Mouse (Mus musculus): ENCODE data around the gene Rag2. TPM values are rescaled to one million over a fixed set of nuclear protein-coding genes. Genes with fewer than 3 reads are reported as not detected.

Gene Rag2
- total RNA-seq, 2 experiments from 2014 or later: not detected

DNA sequence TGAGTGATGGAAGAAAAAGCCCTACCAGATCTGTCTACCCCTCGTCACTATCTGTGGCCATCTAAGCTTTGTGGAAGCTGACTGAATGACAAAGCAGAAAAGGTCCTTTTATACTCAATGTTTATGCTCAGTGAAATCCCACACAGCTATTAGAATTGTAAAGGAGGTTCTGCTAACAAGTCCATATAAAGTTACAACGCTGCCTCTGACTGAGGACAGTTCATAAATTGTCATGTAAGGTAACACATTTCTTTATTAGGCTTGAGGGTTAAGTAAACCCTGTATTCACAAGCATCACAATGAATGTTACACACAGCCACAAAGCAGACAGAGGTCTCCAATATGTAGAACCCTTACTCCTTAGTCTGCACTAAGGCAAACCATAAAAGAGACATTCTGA is 507 bp upstream of the Rag2 start:
- DNase-seq (ENCODE audit: low spot score in 2 of 2): no peak

GRCm38 (mm10) chr2:101627227-101627626 is 2.7 kb downstream of the Rag2 start:
- DNase-seq (ENCODE audit: low spot score in 2 of 2): no peak

GRCm38 (mm10) chr2:101628297-101629236 is 4.0 kb downstream of the Rag2 start:
- DNase-seq (ENCODE audit: low spot score in 2 of 2): peak; percentile 43 to 70

GRCm38 (mm10) chr2:101638979-101639839 is 14.7 kb downstream of the Rag2 start:
- DNase-seq (ENCODE audit: low spot score in 2 of 2): no peak

GRCm38 (mm10) chr2:101639840-101640350 is 15.4 kb downstream of the Rag2 start:
- DNase-seq (ENCODE audit: low spot score in 2 of 2): no peak

DNA sequence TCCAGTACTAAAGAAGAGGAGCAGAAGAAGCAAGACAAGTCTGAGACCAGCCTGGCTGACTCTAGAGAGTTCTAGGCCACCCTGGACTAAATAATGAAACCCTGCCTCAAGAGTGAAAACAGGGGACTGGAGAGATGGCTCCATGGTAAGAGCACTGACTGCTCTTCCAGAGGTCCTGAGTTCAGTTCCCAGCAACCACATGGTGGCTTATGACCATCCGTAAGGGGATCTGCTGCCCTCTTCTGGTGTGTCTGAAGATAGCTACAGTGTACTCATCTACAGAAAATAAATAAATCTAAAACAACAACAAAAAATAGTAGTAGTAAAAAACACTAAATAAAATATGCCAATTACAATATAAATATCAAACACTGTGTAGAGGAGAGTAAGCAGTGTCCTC is 21.3 kb downstream of the Rag2 start:
- no peak for DNase-seq (ENCODE audit: low spot score in 2 of 2)

DNA sequence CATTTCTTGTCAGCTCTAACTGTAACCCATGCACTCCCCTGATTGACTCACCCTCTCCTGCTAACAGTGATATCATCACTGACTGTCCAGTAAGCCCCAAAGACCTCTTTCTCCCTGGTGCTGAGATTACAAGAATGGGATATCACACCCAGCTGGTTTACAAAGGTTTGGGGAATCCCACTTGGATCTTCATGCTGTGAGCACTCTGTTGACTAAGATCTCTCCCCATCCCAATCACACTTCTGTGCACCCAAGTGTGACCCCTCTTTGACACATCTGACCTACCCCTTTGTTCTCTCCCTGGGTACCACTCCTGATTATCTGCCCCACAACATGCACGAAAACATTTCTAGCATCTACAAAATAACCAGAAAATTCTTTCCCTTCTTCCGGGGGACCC is 23.8 kb downstream of the Rag2 start:
- DNase-seq (ENCODE audit: low spot score in 2 of 2): no peak

- DNase-seq (ENCODE audit: low spot score in 2 of 2): no peak
Observed at GRCm38 (mm10) chr2:101649114-101649671, 24.7 kb downstream of the Rag2 start, which contains the start of the genes Rag1 and B230118H07Rik. Rag1 (minus strand) TSS chr2:101649501. B230118H07Rik (minus strand) TSS chr2:101649532.

DNA sequence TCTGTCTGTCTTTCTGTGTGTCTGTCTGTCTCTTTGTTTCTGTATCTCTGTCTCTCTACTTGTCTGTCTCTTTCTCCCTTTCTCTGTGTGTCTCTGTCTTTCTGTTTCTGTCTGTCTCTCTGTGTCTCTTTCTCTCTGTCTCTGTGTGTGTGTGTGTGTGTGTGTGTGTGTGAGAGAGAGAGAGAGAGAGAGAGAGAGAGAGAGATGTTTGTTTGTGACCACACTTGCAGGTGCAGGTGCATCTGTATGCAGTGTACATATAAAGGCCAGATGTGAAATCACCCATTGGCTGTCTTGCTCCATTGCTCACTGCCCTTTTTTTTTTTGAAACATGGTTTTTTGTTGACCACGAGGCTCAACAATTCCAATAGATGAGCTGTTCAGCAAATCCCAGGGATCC is 25.9 kb downstream of the Rag2 start:
- DNase-seq (ENCODE audit: low spot score in 2 of 2): no peak

DNA sequence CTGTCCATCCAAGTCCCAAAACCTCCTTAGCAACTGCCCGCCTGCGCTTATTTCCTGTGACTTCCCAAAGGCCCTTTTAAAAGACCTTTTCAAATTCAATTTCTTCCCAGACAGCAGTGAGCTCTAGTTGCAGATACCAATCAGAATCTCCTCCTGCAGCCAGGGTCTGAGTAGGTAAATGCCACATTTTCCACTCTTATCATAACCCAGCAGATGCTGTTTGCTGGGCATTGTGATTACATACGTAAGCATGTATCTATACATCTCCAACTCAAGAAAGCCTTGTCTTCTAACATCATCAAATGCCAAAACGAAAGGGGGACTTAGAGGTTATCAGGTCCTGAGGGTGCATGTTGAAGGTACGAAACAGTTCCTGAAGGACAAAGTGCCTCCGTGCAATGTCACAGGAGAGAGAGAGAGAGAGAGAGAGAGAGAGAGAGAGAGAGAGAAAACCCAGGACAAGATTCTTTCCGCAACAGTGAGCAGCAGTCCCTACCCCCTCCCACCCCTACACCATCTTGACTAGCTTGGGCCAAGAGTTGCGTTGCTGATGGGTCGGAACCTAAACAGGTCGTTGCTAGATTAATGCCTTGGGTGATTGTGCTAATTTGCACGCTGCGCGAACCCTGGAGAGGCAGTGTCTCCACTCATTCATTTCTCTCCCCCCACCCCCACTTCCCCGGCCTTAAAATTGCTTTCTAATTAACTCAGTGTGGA is 27.8 kb downstream of the Rag2 start:
- DNase-seq (ENCODE audit: low spot score in 2 of 2): no peak

- DNase-seq (ENCODE audit: low spot score in 2 of 2): peak; percentile 56 to 74
Observed at GRCm38 (mm10) chr2:101652921-101653597, 28.5 kb downstream of the Rag2 start.

GRCm38 (mm10) chr2:101660536-101660935 is 36.0 kb downstream of the Rag2 start:
- no peak for DNase-seq (ENCODE audit: low spot score in 2 of 2)

GRCm38 (mm10) chr2:101665058-101665702 is 40.7 kb downstream of the Rag2 start:
- peak; percentile 51 to 58 for DNase-seq (ENCODE audit: low spot score in 2 of 2)

- DNase-seq (ENCODE audit: low spot score in 2 of 2): no peak
Observed at GRCm38 (mm10) chr2:101665703-101666092, 41.2 kb downstream of the Rag2 start.

DNA sequence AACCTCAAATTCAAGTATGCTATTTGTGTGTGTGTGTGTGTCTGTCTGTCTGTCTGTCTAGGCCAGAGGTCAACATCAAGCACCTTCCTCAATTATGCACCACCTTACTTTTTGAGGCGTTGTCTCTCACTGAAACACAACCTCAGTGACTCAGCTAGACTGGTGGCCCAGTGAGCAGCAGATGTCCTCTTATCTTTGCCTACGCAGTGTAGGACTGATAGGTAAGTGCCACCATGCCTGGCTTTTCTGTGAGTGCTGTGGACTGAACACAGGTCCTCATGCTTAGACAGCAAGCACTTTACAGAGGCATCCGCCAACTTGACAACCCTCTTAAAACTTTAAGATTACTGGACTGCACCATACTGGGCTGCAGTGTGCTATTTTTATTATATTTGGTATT is 44.2 kb downstream of the Rag2 start:
- no peak for DNase-seq (ENCODE audit: low spot score in 2 of 2)

DNA sequence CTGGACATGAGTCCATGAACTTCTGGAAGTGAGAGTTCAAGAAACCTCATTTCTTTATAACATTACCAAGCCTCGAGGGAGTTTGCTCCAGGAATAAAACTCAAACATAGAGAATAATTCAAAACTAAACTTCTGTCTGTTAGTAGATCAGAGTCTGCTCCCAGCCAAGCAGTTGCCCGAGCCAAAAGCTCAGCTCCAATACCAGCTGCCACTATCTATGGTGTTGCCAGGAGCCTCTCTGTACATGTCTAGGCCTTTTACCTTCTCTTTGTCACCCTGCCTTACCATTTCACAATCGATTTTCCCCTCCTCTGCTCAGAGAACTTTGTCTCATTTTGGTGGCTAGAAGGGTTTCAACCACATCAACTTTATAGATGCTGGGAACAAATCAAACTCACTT is 49.0 kb downstream of the Rag2 start:
- DNase-seq (ENCODE audit: low spot score in 2 of 2): no peak

- peak; percentile 88 for DNase-seq (ENCODE audit: low spot score in 2 of 2)
Observed at GRCm38 (mm10) chr2:101678236-101679021, 53.9 kb downstream of the Rag2 start, which contains the start of gene Traf6. Traf6 (plus strand) TSS chr2:101678429.

DNA sequence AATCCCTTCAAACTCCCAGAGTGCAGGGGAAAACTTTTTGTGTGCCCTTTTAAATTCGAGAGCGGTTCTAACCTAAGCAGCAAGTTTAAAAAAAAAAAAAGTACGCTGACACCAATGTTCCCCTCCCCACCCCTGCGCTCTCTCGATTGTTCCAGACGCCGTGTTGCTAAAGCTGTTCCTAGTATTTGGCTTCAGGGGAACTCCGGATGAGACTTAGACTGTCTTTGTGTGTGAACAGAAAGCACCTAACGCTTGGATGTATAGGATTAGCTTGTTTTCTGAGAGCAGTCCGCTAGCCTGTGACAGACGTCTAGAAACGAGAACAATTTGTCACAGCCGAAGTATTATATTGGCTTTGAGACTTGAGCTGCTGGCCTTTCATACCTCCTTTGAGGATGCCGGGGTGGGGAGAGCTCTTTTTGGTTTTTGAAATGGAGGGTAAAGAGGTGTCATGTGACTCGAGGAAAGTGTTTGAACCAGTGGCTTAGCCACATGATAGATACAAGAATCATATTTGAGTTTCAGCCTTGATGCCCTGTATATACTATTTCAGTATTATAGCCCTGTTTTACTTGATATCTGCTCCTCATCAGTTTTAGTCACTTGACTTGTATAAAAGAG is 54.8 kb downstream of the Rag2 start:
- no peak for DNase-seq (ENCODE audit: low spot score in 2 of 2)

All from adrenal gland, adult 18-20 months (tissue).